Mouse (Mus musculus): ENCODE results near the gene Chga.

DNA sequence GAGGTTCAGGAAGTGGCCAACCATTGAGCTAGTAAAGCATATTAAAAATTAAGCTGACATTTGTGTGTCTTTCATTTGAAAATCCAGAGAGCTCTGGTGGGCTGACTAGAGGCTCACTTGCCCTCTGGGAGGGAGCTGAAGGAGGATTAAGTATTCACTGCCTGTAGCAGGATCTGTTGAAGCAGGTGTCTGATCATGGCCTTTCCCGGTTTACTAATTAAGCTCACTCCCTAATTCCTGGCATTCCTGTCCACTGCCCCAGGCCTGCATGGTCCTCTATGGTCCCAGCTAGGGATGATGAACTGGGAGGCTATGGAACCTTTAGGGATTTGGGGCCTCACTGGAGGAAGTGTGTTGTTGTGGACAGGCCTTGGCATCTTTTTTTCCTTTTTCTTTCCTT is 19.0 kb upstream of the Chga start:
- TF ChIP-seq CTCF (IDR thresholded peaks at IDR 0.05; ENCODE audit: extremely low read depth, insufficient read depth, insufficient read length, insufficient replicate concordance) (no peak), POLR2A (IDR thresholded peaks at IDR 0.05; ENCODE audit: low read depth, low read length) (no peak)
